Mouse (Mus musculus) heart, embryonic 12.5 days (tissue): ENCODE results near the gene B3gnt4. TPM values are rescaled to one million over a fixed set of nuclear protein-coding genes. Genes with fewer than 3 reads are reported as not detected.

Experiments
- ATAC-seq: fragments of 200-750 bp; cut with Nextera tagmentation; 2 replicates; pipeline ENCODE4 v1.8.0; 2017; ENCODE audit warnings: moderate TSS enrichment, moderate library complexity; ENCODE audit not compliant: insufficient number of reproducible peaks, low FRiP score
- H3K27ac ChIP-seq: fragments of 300-500 bp; sonication (generic); 2 replicates; pipeline ENCODE4 v1.5.1; 2016; ENCODE audit warnings: mild to moderate bottlenecking, moderate library complexity; ENCODE audit not compliant: poor library complexity, severe bottlenecking
- H3K27me3 ChIP-seq: fragments of 300-500 bp; sonication (generic); replicated peaks from 2 replicates; pipeline ENCODE4 v1.6.1; 2016; ENCODE audit warnings: mild to moderate bottlenecking, moderate library complexity
- H3K36me3 ChIP-seq: fragments of 300-500 bp; sonication (generic); 2 replicates; pipeline ENCODE4 v1.6.1; 2016; ENCODE audit warnings: mild to moderate bottlenecking, moderate library complexity
- H3K4me1 ChIP-seq: fragments of 300-500 bp; sonication (generic); replicated peaks from 2 replicates; pipeline ENCODE4 v1.6.1; 2016; ENCODE audit warnings: mild to moderate bottlenecking
- H3K4me2 ChIP-seq: fragments of 300-500 bp; sonication (generic); 2 replicates; pipeline ENCODE4 v1.6.1; 2016; ENCODE audit warnings: mild to moderate bottlenecking, moderate library complexity
- H3K4me3 ChIP-seq: fragments of 300-500 bp; sonication (generic); 2 replicates; pipeline ENCODE4 v1.5.1; 2016; ENCODE audit warnings: mild to moderate bottlenecking
- H3K9ac ChIP-seq: fragments of 300-500 bp; sonication (generic); 2 replicates; pipeline ENCODE4 v1.6.1; 2016; ENCODE audit warnings: mild to moderate bottlenecking, moderate library complexity
- H3K9me3 ChIP-seq: fragments of 300-500 bp; sonication (generic); replicated peaks from 2 replicates; pipeline ENCODE4 v1.6.1; 2016; ENCODE audit warnings: mild to moderate bottlenecking, moderate library complexity
- WGBS: fragments of 180-500 bp; shearing (Covaris S2); methylation state at CpG from one replicate; pipeline ENCODE4 v1.1.7; 2016; 5-methylcytosine and 5-hydroxymethylcytosine counted together
- microRNA-seq: library from miRNA; unstranded; fragments of <30 nt; microRNA quantifications from one replicate; pipeline ENCODE4, GENCODE M21; 2017
- polyA plus RNA-seq: library from polyadenylated mRNA; unstranded; fragments of >200 nt; fragmentation: Nextera tagmentation; extraction: Ambion mirVana; gene quantifications from 2 replicates; pipeline ENCODE4 v1.2.1, GENCODE M21; 2016

Gene B3gnt4
- polyA plus RNA-seq, 1 experiment from 2014 or later, result 0.18 TPM

DNA sequence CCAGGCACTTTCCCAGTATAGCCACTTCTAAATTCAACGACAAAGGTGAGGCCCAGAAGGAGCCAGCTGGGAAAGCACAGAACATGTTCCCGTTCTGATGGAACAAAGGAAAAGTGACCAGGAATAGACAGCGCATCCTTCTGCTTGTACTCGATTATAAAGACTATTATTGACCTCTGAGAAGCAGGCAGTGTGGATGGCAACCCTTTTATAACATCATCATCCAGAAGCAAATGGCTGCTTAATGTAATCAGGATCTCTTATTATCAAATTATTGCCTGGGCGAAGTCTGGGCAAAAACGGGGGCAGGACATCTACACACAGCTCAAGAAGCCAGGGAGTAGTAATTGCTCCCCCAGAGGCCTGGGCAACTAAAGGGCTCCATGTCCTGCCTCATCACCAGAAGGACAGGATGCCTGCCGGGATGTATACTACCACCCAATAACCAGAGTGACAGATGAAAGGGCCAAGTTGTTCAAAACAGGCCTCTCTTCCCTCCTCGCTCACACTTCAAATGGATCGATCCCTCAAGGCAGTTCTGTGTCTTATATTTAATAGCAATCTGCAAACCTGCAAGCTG, 15.7 kb downstream of the B3gnt4 start:
- Histone ChIP-seq H3K9me3 (no peaks in the 10 kb centered on the region), H3K27ac (no peak overlapping the region), H3K27me3 (no peaks in the 10 kb centered on the region), H3K4me2 (no peak overlapping the region), H3K36me3 (peaks cover 36% of the 10 kb centered on the region), H3K4me3 (no peak overlapping the region), H3K9ac (no peak overlapping the region), H3K4me1 (peaks cover 14% of the 10 kb centered on the region)
- ATAC-seq, result no peak
- 86% methylated on average over 9 of the region's 9 CpGs for WGBS

GRCm38 (mm10) chr5:123528641-123529040, 18.4 kb downstream of the B3gnt4 start:
- 66% methylated on average over 7 of the region's 7 CpGs for WGBS
- no peak overlapping the region for H3K27ac ChIP-seq
- no peak overlapping the region for H3K9ac ChIP-seq
- ATAC-seq, result no peak
- no peak overlapping the region for H3K4me2 ChIP-seq
- no peaks in the 10 kb centered on the region for H3K27me3 ChIP-seq
- no peak overlapping the region for H3K4me3 ChIP-seq
- peaks cover 63% of the 10 kb centered on the region for H3K36me3 ChIP-seq
- H3K9me3 ChIP-seq, result no peaks in the 10 kb centered on the region
- H3K4me1 ChIP-seq, result peaks cover 5% of the 10 kb centered on the region

GRCm38 (mm10) chr5:123530056-123530455, 19.8 kb downstream of the B3gnt4 start:
- no peak overlapping the region for H3K9ac ChIP-seq
- no peak overlapping the region for H3K4me2 ChIP-seq
- no peaks in the 10 kb centered on the region for H3K27me3 ChIP-seq
- no peak overlapping the region for H3K27ac ChIP-seq
- no peaks in the 10 kb centered on the region for H3K9me3 ChIP-seq
- H3K36me3 ChIP-seq, result peaks cover 75% of the 10 kb centered on the region
- no peak for ATAC-seq
- no peak overlapping the region for H3K4me3 ChIP-seq
- WGBS, result 84% methylated on average over 8 of the region's 8 CpGs
- H3K4me1 ChIP-seq, result no peaks in the 10 kb centered on the region

DNA sequence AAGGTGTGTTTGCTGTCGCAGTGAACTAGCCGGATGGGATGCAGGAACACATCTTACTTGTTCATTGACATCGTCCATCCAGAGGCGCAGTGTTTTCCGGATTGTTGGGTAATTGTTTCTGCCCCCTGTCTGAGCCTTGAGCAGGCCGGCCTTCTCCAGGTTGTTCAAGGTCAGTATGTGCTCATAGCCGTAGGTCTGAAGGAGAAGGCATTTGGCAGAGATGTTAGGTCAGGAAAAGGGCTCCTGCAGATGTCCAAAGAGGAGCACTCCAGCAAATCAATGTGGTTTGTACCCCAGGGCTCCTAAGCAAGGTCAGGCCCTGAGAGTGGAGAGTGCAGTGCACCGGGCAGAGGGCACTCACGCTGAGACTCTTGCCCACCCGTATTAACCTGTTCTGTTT, 23.5 kb downstream of the B3gnt4 start:
- H3K9me3 ChIP-seq, result no peaks in the 10 kb centered on the region
- H3K36me3 ChIP-seq, result peaks cover 84% of the 10 kb centered on the region
- H3K4me2 ChIP-seq, result no peak overlapping the region
- ATAC-seq, result no peak
- H3K27me3 ChIP-seq, result no peaks in the 10 kb centered on the region
- 89% methylated on average over 10 of the region's 10 CpGs for WGBS
- H3K4me1 ChIP-seq, result no peaks in the 10 kb centered on the region
- H3K9ac ChIP-seq, result no peak overlapping the region
- no peak overlapping the region for H3K4me3 ChIP-seq
- no peak overlapping the region for H3K27ac ChIP-seq

GRCm38 (mm10) chr5:123555693-123556092, 45.4 kb downstream of the B3gnt4 start:
- no peak for ATAC-seq
- H3K27ac ChIP-seq, result no peak overlapping the region
- H3K9ac ChIP-seq, result no peak overlapping the region
- no peak overlapping the region for H3K4me3 ChIP-seq
- WGBS, result 78% methylated on average over 7 of the region's 7 CpGs
- H3K27me3 ChIP-seq, result no peaks in the 10 kb centered on the region
- H3K4me2 ChIP-seq, result no peak overlapping the region
- H3K9me3 ChIP-seq, result no peaks in the 10 kb centered on the region
- peaks cover 56% of the 10 kb centered on the region for H3K36me3 ChIP-seq
- no peaks in the 10 kb centered on the region; the same call in 1 of the 2 replicates for H3K4me1 ChIP-seq

- Histone ChIP-seq H3K9ac (no peak overlapping the region), H3K4me3 (no peak overlapping the region), H3K9me3 (no peaks in the 10 kb centered on the region), H3K4me1 (no peaks in the 10 kb centered on the region; the same call in 1 of the 2 replicates), H3K36me3 (peaks cover 62% of the 10 kb centered on the region), H3K27me3 (no peaks in the 10 kb centered on the region), H3K27ac (no peak overlapping the region), H3K4me2 (no peak overlapping the region)
- WGBS, result 73% methylated on average over 2 of the region's 2 CpGs
- no peak for ATAC-seq
These were observed 46.2 kb downstream of the B3gnt4 start for GRCm38 (mm10) chr5:123556451-123556850.

DNA sequence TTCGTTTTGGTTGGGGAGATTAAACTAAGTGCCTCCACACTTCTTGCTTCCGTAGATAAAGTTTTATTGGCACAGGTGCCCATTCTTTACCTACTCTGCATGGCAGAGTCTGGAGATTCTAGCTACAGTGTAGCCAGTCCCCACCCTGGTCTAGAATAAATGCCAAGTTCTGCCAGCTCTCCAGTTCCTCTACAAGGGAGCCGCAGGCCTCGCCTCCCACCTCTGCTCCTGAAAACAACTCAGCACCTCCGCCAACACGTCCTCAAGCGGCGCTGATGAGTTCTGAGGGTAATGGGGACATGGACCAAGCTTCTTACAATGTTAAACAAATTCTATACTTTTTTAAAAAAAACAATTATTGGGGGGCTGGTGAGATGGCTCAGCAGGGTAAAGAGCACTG, 49.3 kb downstream of the B3gnt4 start:
- no peak overlapping the region for H3K27ac ChIP-seq
- no peak overlapping the region for H3K9ac ChIP-seq
- H3K4me2 ChIP-seq, result no peak overlapping the region
- no peaks in the 10 kb centered on the region for H3K27me3 ChIP-seq
- no peak overlapping the region for H3K4me3 ChIP-seq
- H3K9me3 ChIP-seq, result no peaks in the 10 kb centered on the region
- H3K36me3 ChIP-seq, result peaks cover 89% of the 10 kb centered on the region
- ATAC-seq, result no peak
- H3K4me1 ChIP-seq, result no peaks in the 10 kb centered on the region; the same call in 1 of the 2 replicates
- WGBS, result 93% methylated on average over 8 of the region's 8 CpGs

- H3K4me3 ChIP-seq, result no peak overlapping the region
- no peak overlapping the region for H3K4me2 ChIP-seq
- 93% methylated on average over 11 of the region's 11 CpGs for WGBS
- no peak overlapping the region for H3K27ac ChIP-seq
- H3K9me3 ChIP-seq, result no peaks in the 10 kb centered on the region
- H3K36me3 ChIP-seq, result peaks cover 92% of the 10 kb centered on the region
- no peaks in the 10 kb centered on the region; the same call in 1 of the 2 replicates for H3K4me1 ChIP-seq
- H3K9ac ChIP-seq, result no peak overlapping the region
- ATAC-seq, result no peak
- H3K27me3 ChIP-seq, result no peaks in the 10 kb centered on the region
These were observed 50.9 kb downstream of the B3gnt4 start for GRCm38 (mm10) chr5:123561128-123561527.

Small RNAs within 50 kb of the gene (microRNA-seq; reads per million reads assigned to microRNA genes)
- gene Mir7647, result 0.94 reads per million

Other genes with a start within 250 kb of the B3gnt4 start
- 16.3 and 16.6 TPM in 2 replicates for gene Bcl7a, start 166.6 kb upstream of the B3gnt4 start, polyA plus RNA-seq
- 14.2 TPM in 2 replicates for gene Mlxip, start 115.7 kb upstream of the B3gnt4 start, polyA plus RNA-seq
- gene Lrrc43, start 21.2 kb upstream of the B3gnt4 start, polyA plus RNA-seq, result not detected in 2 replicates
- not detected in 2 replicates for gene Il31, start 21.0 kb upstream of the B3gnt4 start, polyA plus RNA-seq
- gene Diablo, start 13.7 kb downstream of the B3gnt4 start, polyA plus RNA-seq, result 90.5 and 94.0 TPM in 2 replicates
- 0.13 and 0.22 TPM in 2 replicates for gene Gm49027, start 15.0 kb downstream of the B3gnt4 start, polyA plus RNA-seq
- gene Vps33a, start 62.6 kb downstream of the B3gnt4 start, polyA plus RNA-seq, result 20.0 and 23.4 TPM in 2 replicates
- 62.3 and 65.2 TPM in 2 replicates for gene Clip1, start 174.2 kb downstream of the B3gnt4 start, polyA plus RNA-seq
- gene Zcchc8, start 210.6 kb downstream of the B3gnt4 start, polyA plus RNA-seq, result 69.6 and 77.5 TPM in 2 replicates
- 95.9 and 105 TPM in 2 replicates for gene Rsrc2, start 239.0 kb downstream of the B3gnt4 start, polyA plus RNA-seq
- 30.7 and 31.8 TPM in 2 replicates for gene Kntc1, start 239.3 kb downstream of the B3gnt4 start, polyA plus RNA-seq